Mouse (Mus musculus) stomach, embryonic 16.5 days (tissue): Measurements from ENCODE around the gene Tmem72. TPM values are rescaled to one million over a fixed set of nuclear protein-coding genes. Genes with fewer than 3 reads are reported as not detected.

ENCODE experiments used
- ATAC-seq: fragments of 200-750 bp; cut with Nextera tagmentation; 2 replicates; pipeline ENCODE4 v1.8.0; 2017; ENCODE audit warnings: moderate number of reproducible peaks, moderate TSS enrichment; ENCODE audit not compliant: insufficient read depth, low FRiP score
- H3K27ac ChIP-seq: fragments of 300-500 bp; sonication (generic); 2 replicates; pipeline ENCODE4 v1.5.1; 2014; ENCODE audit warnings: low read length
- H3K27me3 ChIP-seq: fragments of 300-500 bp; sonication (generic); 2 replicates; pipeline ENCODE4 v1.6.1; 2014; ENCODE audit warnings: low read length, control low read depth, mixed read lengths; ENCODE audit not compliant: control insufficient read depth, insufficient read depth
- H3K36me3 ChIP-seq: fragments of 300-500 bp; sonication (generic); 2 replicates; pipeline ENCODE4 v1.6.1; 2014; ENCODE audit warnings: low read length; ENCODE audit not compliant: control insufficient read depth, insufficient read depth
- H3K4me1 ChIP-seq: fragments of 300-500 bp; sonication (generic); 2 replicates; pipeline ENCODE4 v1.6.1; 2014; ENCODE audit warnings: low read length, control low read depth, mixed read lengths; ENCODE audit not compliant: control insufficient read depth, insufficient read depth
- H3K4me2 ChIP-seq: fragments of 300-500 bp; sonication (generic); 2 replicates; pipeline ENCODE4 v1.6.1; 2014; ENCODE audit warnings: low read depth, low read length, mixed read lengths
- H3K4me3 ChIP-seq: fragments of 300-500 bp; sonication (generic); replicated peaks from 2 replicates; pipeline ENCODE4 v1.5.1; 2014; ENCODE audit warnings: mild to moderate bottlenecking, low read length
- H3K9ac ChIP-seq: fragments of 300-500 bp; sonication (generic); 2 replicates; pipeline ENCODE4 v1.6.1; 2014; ENCODE audit warnings: low read length
- H3K9me3 ChIP-seq: fragments of 300-500 bp; sonication (generic); replicated peaks from 2 replicates; pipeline ENCODE4 v1.6.1; 2016; ENCODE audit warnings: low read length, control low read depth; ENCODE audit not compliant: control insufficient read depth
- WGBS: fragments of 180-500 bp; shearing (Covaris S2); extraction: QIAGEN DNeasy Blood & Tissue Kit; methylation state at CpG from one replicate; pipeline ENCODE4 v1.1.7; 2014; 5-methylcytosine and 5-hydroxymethylcytosine counted together
- microRNA-seq: library from miRNA; unstranded; fragments of <30 nt; microRNA quantifications from one replicate; pipeline ENCODE4, GENCODE M21; 2016
- polyA plus RNA-seq: library from polyadenylated mRNA; unstranded; fragments of >200 nt; fragmentation: Nextera tagmentation; extraction: Ambion mirVana; gene quantifications from 2 replicates; pipeline ENCODE4 v1.2.1, GENCODE M21; 2015

The Tmem72 gene
- polyA plus RNA-seq, 1 experiment from 2014 or later: 0.40 TPM

DNA sequence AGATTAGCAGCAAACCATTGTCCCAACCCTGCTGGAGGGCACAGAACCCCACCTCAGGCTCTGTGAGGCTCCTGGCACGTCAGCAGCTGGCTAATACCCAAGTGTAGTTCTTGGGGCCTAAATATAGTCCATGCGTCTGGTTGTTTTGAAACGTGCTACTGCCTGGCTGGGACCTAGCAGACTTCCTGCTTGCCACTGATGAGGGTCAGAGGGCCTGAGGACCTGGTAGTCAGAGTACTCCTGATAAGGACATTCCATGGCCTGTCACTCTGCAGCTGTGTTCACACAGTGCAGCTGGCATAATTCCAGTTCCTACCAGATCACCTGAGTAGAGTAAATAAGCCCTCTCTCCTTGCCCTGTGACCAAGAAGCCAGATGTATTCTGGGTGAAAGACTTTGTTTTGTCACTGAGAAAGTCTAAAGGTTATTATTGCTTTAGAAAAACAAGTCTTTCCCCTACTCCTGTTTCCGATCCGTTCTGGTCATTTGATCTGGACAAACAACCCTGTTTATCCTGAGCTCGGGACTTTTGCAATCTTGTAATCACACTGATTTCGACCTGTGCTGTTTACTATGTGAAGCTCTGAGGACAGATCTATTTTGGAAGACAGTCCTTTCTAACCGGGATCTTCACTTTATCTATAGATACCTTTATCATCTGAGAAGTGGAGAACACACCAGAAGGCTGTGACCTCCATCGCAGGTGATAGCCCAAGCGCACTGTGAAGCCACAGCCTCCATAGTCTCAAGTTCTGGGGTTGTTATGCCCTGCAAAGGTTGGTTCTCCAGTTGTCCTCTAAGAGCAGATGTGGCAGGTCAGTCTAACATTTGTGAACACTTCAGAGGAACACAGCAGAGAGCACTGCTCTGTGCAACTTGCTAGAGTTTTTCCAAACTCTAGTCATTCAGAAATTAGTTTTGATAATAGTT lies 81.2 kb downstream of the Tmem72 start:
- peak overlapping the region; percentile 79 for H3K27ac ChIP-seq
- no peak overlapping the region; the same call in 1 of the 2 replicates for H3K9ac ChIP-seq
- no peaks in the 10 kb centered on the region; the same call in 1 of the 2 replicates for H3K4me1 ChIP-seq
- H3K36me3 ChIP-seq: no peaks in the 10 kb centered on the region
- peak; percentile 94 for ATAC-seq
- no peaks in the 10 kb centered on the region for H3K27me3 ChIP-seq
- no peak overlapping the region for H3K4me3 ChIP-seq
- 38% methylated on average over 10 of the region's 10 CpGs for WGBS
- no peaks in the 10 kb centered on the region for H3K9me3 ChIP-seq
- H3K4me2 ChIP-seq: peak overlapping the region; percentile 19

DNA sequence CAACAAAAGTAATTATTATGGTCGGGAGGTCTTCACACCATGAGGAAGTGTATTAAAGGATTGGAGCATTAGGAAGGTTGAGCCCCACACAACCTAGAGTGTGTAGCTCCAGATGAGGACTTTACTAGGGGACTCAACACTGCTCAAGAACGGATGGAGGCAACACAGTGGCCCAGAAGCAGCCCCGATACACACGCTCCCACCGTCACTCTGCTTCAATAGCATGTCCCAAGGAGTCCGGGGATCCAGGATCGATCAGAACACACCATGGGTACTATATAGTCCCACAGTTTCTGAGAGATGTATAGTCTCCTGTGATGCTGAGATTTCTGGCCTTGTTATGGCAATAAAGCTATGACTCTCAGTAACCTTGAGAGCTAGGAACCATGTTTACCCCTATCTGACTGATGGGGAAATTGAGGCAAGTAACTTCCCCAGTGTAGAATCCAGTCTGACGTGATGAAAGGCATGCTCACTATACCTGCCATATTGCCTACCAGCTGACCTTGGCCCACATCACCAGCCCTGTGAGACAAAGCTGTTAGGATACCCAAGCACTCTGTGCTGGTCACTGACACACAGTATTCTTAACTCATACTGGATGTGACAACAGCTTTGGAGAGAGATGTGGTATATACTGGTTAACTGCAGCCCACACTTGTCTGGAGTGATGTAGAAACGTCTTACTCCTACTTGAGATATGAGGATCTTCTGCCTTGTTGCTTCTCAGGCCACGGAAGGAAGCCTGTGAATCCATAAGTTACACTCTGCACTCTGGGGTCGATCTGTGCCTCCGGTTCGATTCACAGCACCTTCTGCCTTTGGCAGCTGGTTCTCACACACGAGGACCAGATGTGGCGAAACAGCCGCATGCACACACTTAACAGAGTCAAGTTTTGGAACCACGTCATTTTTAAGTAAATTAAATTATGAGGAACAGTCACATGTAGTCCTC lies 82.7 kb downstream of the Tmem72 start:
- Histone ChIP-seq H3K4me2 (no peak overlapping the region), H3K36me3 (no peaks in the 10 kb centered on the region), H3K27me3 (no peaks in the 10 kb centered on the region), H3K4me1 (peaks cover 3% of the 10 kb centered on the region; the same call in 1 of the 2 replicates), H3K9me3 (no peaks in the 10 kb centered on the region), H3K27ac (peak overlapping the region; percentile 79; the same call in 1 of the 2 replicates), H3K9ac (no peak overlapping the region), H3K4me3 (no peak overlapping the region)
- no peak for ATAC-seq
- 91% methylated on average over 17 of the region's 17 CpGs for WGBS

DNA sequence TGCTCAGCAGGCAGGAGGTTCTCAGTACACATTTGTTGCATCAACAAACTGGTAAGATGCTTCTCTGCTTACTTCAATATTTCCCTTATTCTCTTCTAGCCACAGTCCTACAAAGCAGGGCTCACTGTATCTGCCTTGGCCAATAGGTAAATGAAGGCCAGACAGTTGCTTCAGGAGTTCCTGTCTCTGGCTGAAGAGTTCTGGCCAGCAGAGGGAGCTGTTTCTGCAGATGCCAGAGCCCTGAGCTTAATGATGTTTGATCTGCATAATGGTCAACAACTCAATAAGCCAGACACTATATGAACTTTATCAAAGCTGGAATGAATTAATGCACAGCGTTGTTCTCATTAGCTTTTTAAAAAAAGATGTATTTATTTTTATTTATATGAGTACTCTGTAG lies 84.6 kb downstream of the Tmem72 start:
- Histone ChIP-seq H3K27ac (no peak overlapping the region), H3K4me1 (peaks cover 6% of the 10 kb centered on the region; the same call in 1 of the 2 replicates), H3K9ac (no peak overlapping the region), H3K4me3 (no peak overlapping the region), H3K36me3 (no peaks in the 10 kb centered on the region), H3K9me3 (no peaks in the 10 kb centered on the region), H3K27me3 (no peaks in the 10 kb centered on the region), H3K4me2 (no peak overlapping the region)
- 55% methylated on average over 1 of the region's 1 CpGs for WGBS
- ATAC-seq: no peak

- Histone ChIP-seq H3K4me3 (no peak overlapping the region), H3K27ac (no peak overlapping the region), H3K4me1 (peaks cover 6% of the 10 kb centered on the region; the same call in 1 of the 2 replicates), H3K4me2 (no peak overlapping the region), H3K36me3 (peaks cover 5% of the 10 kb centered on the region; the same call in 1 of the 2 replicates), H3K9ac (no peak overlapping the region), H3K27me3 (no peaks in the 10 kb centered on the region), H3K9me3 (no peaks in the 10 kb centered on the region)
- WGBS: 83% methylated on average over 10 of the region's 10 CpGs
- ATAC-seq: no peak
Observed at GRCm38 (mm10) chr6:116629766-116630165, 86.9 kb downstream of the Tmem72 start.

Small RNAs within 50 kb of the gene (microRNA-seq; reads per million reads assigned to microRNA genes)
- 0.83 reads per million for gene Mir7043

Other genes with a start within 250 kb of the Tmem72 start
- gene Olfr211, start 227.8 kb downstream of the Tmem72 start, polyA plus RNA-seq: not detected in 2 replicates
- not detected in 2 replicates for gene Olfr212, start 210.4 kb downstream of the Tmem72 start, polyA plus RNA-seq
- not detected in 2 replicates for gene Olfr213, start 178.5 kb downstream of the Tmem72 start, polyA plus RNA-seq
- 0.32 and 2.3 TPM in 2 replicates for gene Gm5580, start 165.8 kb downstream of the Tmem72 start, polyA plus RNA-seq
- not detected in 2 replicates for gene Olfr214, start 162.7 kb downstream of the Tmem72 start, polyA plus RNA-seq
- gene Olfr215, start 132.7 kb downstream of the Tmem72 start, polyA plus RNA-seq: not detected in 2 replicates
- 119 and 123 TPM in 2 replicates for gene Zfp422, start 87.9 kb downstream of the Tmem72 start, polyA plus RNA-seq
- gene Depp1, start 66.3 kb downstream of the Tmem72 start, polyA plus RNA-seq: 30.6 and 40.4 TPM in 2 replicates
- gene Rassf4, start 43.0 kb downstream of the Tmem72 start, polyA plus RNA-seq: 8.8 and 10.3 TPM in 2 replicates